Mouse (Mus musculus) neural tube, embryonic 15.5 days (tissue): ENCODE data around the gene Isl2. TPM values are rescaled to one million over a fixed set of nuclear protein-coding genes. Genes with fewer than 3 reads are reported as not detected.

Source experiments
- ATAC-seq: fragments of 200-750 bp; cut with Nextera tagmentation; 2 replicates; pipeline ENCODE4 v1.8.0; 2017; ENCODE audit warnings: mild to moderate bottlenecking, moderate TSS enrichment, moderate library complexity; ENCODE audit not compliant: low FRiP score
- H3K27ac ChIP-seq: fragments of 300-500 bp; sonication (generic); replicated peaks from 2 replicates; pipeline ENCODE4 v1.5.1; 2015; ENCODE audit warnings: mild to moderate bottlenecking, inconsistent platforms
- H3K27me3 ChIP-seq: fragments of 300-500 bp; sonication (generic); replicated peaks from 2 replicates; pipeline ENCODE4 v1.6.1; 2015; ENCODE audit warnings: inconsistent platforms
- H3K36me3 ChIP-seq: fragments of 300-500 bp; sonication (generic); 2 replicates; pipeline ENCODE4 v1.6.1; 2015; ENCODE audit warnings: inconsistent platforms
- H3K4me1 ChIP-seq: fragments of 300-500 bp; sonication (generic); 2 replicates; pipeline ENCODE4 v1.6.1; 2015; ENCODE audit warnings: inconsistent platforms
- H3K4me2 ChIP-seq: fragments of 300-500 bp; sonication (generic); 2 replicates; pipeline ENCODE4 v1.6.1; 2015; ENCODE audit warnings: inconsistent platforms, mild to moderate bottlenecking, moderate library complexity
- H3K4me3 ChIP-seq: fragments of 300-500 bp; sonication (generic); replicated peaks from 2 replicates; pipeline ENCODE4 v1.5.1; 2015; ENCODE audit warnings: mild to moderate bottlenecking, inconsistent platforms
- H3K9ac ChIP-seq: fragments of 300-500 bp; sonication (generic); replicated peaks from 2 replicates; pipeline ENCODE4 v1.6.1; 2015; ENCODE audit warnings: mild to moderate bottlenecking, inconsistent platforms
- H3K9me3 ChIP-seq: fragments of 300-500 bp; sonication (generic); replicated peaks from 2 replicates; pipeline ENCODE4 v1.6.1; 2016; ENCODE audit warnings: inconsistent platforms
- WGBS: fragments of 180-500 bp; shearing (Covaris S2); methylation state at CpG from one replicate; pipeline ENCODE4 v1.1.7; 2015; ENCODE audit warnings: mixed read lengths; 5-methylcytosine and 5-hydroxymethylcytosine counted together
- polyA plus RNA-seq: library from polyadenylated mRNA; unstranded; fragments of >200 nt; fragmentation: Nextera tagmentation; extraction: Ambion mirVana; gene quantifications from 2 replicates; pipeline ENCODE4 v1.2.1, GENCODE M21; 2015

Isl2 gene
- polyA plus RNA-seq, 1 experiment from 2014 or later = 18.0 TPM

DNA sequence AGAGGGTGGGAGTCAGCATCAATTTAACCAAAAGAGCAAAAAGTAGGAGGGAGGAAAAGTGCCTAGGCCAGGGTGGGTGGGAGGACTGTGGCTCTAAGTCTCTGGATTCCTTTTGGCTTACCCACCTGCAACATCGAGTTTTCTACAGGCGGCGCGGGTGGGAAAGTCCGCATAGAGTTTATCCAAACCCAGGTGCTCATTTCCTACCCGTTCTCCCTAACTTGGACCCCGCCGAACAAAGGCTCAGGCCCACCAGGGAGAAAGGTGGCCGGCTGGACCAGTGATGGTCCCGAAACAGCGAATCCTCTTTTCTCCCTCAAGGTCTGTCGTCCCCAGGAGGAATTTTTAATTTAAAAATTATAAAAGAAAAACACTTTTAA, 1.9 kb downstream of the Isl2 start:
- peak overlapping the region; percentile 54 for H3K4me2 ChIP-seq
- H3K27ac ChIP-seq = no peak overlapping the region
- H3K4me3 ChIP-seq = peak overlapping the region; percentile 30
- peaks cover 30% of the 10 kb centered on the region for H3K4me1 ChIP-seq
- 2% methylated on average over 12 of the region's 12 CpGs for WGBS
- H3K36me3 ChIP-seq = no peaks in the 10 kb centered on the region
- ATAC-seq = no peak
- no peaks in the 10 kb centered on the region for H3K9me3 ChIP-seq
- peaks cover 73% of the 10 kb centered on the region for H3K27me3 ChIP-seq
- H3K9ac ChIP-seq = no peak overlapping the region

GRCm38 (mm10) chr9:55540888-55541287, 2.4 kb downstream of the Isl2 start:
- H3K9ac ChIP-seq = no peak overlapping the region

DNA sequence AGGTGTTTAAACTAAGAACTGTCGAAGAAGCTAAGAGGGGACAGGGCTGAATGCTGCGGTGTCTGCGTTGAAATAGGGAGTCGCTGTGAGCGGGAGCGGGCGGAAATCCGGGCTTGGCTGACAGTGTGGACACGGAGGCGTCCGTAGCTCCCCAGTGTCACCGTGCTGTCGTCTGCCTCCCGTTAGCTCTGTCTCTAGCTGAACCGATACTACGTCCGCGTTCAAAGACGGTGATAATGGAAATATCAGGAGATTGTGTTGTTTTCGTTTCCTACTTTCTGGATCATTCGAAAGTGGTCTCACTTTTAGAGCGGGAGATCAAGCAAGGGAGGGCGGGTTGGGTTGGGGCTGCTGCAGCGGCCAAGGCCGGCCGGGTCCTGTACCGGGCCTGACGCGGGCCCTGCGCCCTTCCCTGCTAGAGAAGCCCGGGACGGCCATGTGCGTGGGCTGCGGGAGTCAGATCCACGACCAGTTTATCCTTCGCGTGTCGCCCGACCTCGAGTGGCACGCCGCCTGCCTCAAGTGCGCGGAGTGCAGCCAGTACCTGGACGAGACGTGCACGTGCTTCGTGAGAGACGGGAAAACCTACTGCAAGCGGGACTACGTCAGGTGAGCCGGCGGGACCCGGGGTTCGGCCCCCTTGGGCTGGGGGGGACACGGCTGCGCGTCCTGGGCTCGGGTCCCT, 3.4 kb downstream of the Isl2 start:
- H3K36me3 ChIP-seq = no peaks in the 10 kb centered on the region
- H3K27ac ChIP-seq = no peak overlapping the region
- peak overlapping the region; percentile 30 for H3K4me3 ChIP-seq
- WGBS = under 1% methylated on average over 59 of the region's 59 CpGs
- H3K9me3 ChIP-seq = no peaks in the 10 kb centered on the region
- peaks cover 43% of the 10 kb centered on the region for H3K4me1 ChIP-seq
- no peak for ATAC-seq
- peak overlapping the region; percentile 54 for H3K4me2 ChIP-seq
- no peak overlapping the region for H3K9ac ChIP-seq
- peaks cover 78% of the 10 kb centered on the region for H3K27me3 ChIP-seq

More at GRCm38 (mm10) chr9:55540888-55541287, 2.4 kb downstream of the Isl2 start:
- H3K27ac ChIP-seq = no peak overlapping the region
- no peaks in the 10 kb centered on the region for H3K9me3 ChIP-seq
- H3K36me3 ChIP-seq = no peaks in the 10 kb centered on the region
- ATAC-seq = peak; percentile 45; the same call in 1 of the 2 replicates
- peak overlapping the region; percentile 30 for H3K4me3 ChIP-seq
- peaks cover 35% of the 10 kb centered on the region for H3K4me1 ChIP-seq
- peak overlapping the region; percentile 54 for H3K4me2 ChIP-seq
- H3K27me3 ChIP-seq = peaks cover 77% of the 10 kb centered on the region
- WGBS = 0% methylated on average over 28 of the region's 28 CpGs

- Histone ChIP-seq H3K27me3 (peaks cover 78% of the 10 kb centered on the region), H3K36me3 (no peaks in the 10 kb centered on the region), H3K27ac (no peak overlapping the region), H3K9ac (no peak overlapping the region), H3K4me3 (peak overlapping the region; percentile 30), H3K4me1 (peaks cover 43% of the 10 kb centered on the region), H3K4me2 (peak overlapping the region; percentile 54), H3K9me3 (no peaks in the 10 kb centered on the region)
- WGBS = 1% methylated on average over 59 of the region's 59 CpGs
- ATAC-seq = no peak
Measured at GRCm38 (mm10) chr9:55542366-55543325, 4.2 kb downstream of the Isl2 start.

GRCm38 (mm10) chr9:55543336-55543702, 4.8 kb downstream of the Isl2 start:
- Histone ChIP-seq H3K9me3 (no peaks in the 10 kb centered on the region), H3K4me3 (peak overlapping the region; percentile 15; the same call in 1 of the 2 replicates), H3K9ac (no peak overlapping the region), H3K4me2 (no peak overlapping the region), H3K27ac (no peak overlapping the region), H3K4me1 (peaks cover 43% of the 10 kb centered on the region), H3K27me3 (peaks cover 79% of the 10 kb centered on the region), H3K36me3 (no peaks in the 10 kb centered on the region)
- no peak for ATAC-seq
- WGBS = 4% methylated on average over 8 of the region's 8 CpGs

DNA sequence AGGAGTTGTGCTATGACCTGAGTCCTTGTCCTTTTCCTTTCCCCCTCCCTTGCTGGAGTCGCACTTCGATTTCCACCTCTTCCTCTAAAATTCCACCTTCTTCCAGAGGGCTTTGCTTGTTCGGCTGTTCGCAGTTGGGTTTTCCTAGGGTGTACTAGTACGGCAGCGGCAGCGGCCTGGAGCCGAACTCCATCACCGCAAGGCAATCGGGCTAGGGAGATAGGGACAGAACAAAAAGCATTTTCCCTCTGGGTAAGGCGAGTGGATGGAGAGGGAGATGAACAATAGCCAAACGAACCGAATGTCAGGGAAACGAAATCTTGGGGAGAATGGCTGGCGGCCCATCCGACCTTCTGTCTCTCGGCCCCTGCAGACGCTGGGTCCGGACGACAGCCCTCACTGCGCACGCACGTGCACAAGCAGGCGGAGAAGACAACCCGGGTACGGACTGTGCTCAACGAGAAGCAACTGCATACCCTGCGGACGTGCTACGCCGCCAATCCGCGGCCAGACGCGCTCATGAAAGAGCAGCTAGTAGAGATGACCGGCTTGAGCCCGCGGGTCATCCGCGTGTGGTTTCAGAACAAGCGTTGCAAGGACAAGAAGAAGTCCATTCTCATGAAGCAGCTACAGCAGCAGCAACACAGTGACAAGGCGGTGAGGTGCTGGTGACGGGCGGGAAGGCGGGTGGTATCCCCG, 5.4 kb downstream of the Isl2 start:
- no peak for ATAC-seq
- Histone ChIP-seq H3K9ac (no peak overlapping the region), H3K4me3 (peak overlapping the region; percentile 15), H3K36me3 (no peaks in the 10 kb centered on the region), H3K4me2 (peak overlapping the region; percentile 35), H3K4me1 (peaks cover 43% of the 10 kb centered on the region), H3K9me3 (no peaks in the 10 kb centered on the region), H3K27me3 (peaks cover 79% of the 10 kb centered on the region), H3K27ac (no peak overlapping the region)
- WGBS = 1% methylated on average over 46 of the region's 46 CpGs

DNA sequence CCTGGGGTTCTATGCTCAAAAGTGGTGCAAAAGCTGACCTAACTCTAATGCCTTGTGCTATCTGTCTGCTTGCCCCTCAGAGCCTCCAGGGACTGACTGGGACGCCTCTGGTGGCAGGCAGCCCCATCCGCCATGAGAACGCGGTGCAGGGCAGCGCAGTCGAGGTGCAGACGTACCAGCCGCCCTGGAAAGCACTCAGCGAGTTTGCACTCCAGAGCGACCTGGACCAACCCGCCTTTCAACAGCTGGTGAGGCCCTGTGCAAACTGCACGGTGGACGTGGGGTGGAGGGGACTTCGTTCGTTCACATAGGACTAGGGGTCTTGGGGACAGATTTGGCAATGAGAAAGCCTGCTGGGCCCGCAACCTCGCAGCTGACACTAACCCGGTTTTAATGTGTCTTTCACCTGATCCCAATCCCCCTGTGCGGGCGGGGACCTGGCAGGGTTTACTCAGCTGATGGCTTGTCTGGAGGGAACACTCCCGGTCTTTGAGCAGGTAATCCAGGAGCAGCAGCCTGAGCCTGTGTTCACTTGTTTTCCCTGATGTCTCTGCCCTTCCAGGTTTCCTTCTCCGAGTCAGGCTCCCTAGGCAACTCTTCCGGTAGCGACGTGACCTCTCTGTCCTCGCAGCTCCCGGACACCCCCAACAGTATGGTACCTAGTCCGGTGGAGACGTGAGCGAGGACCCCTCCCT, 6.5 kb downstream of the Isl2 start:
- Histone ChIP-seq H3K27ac (no peak overlapping the region), H3K4me2 (peak overlapping the region; percentile 40; the same call in 1 of the 2 replicates), H3K4me3 (0 out of 2 replicates have a peak overlapping the region, but pooled peaks have one; percentile 2), H3K9me3 (no peaks in the 10 kb centered on the region), H3K36me3 (no peaks in the 10 kb centered on the region), H3K9ac (no peak overlapping the region), H3K27me3 (peaks cover 81% of the 10 kb centered on the region), H3K4me1 (peaks cover 43% of the 10 kb centered on the region)
- no peak for ATAC-seq
- WGBS = 3% methylated on average over 30 of the region's 30 CpGs

DNA sequence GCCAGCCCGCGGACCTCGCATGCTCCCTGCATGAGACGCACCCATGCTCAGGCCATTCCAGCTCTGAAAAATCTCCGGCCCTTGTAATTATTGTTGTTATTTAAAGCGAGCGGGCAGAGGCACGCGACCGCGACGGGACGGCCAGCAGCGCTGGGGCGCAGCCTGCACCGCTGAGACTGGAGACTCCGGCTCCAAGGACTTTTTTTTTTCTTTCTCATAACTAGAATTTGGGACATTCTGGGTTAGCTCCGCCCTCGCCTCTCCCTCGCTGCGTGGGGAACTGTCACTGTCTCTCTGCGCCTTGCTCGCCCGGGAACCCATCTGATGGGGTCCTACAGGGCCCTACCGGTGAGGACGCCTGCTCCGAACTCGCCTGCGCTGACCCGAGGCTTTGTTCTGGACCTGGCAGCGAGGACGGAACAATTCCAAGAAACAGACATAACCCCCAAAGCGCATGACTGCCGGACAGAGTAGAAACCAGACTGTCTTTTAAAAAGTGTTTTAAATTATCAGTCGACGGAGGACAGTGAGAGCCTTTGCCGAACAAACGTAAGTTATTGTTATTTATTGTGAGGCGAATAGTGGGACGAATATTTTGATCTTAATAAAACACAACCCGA, 7.2 kb downstream of the Isl2 start:
- no peak overlapping the region for H3K27ac ChIP-seq
- WGBS = 4% methylated on average over 41 of the region's 41 CpGs
- peaks cover 82% of the 10 kb centered on the region for H3K27me3 ChIP-seq
- ATAC-seq = no peak
- peak overlapping the region; percentile 40 for H3K4me2 ChIP-seq
- peaks cover 40% of the 10 kb centered on the region for H3K4me1 ChIP-seq
- no peaks in the 10 kb centered on the region for H3K9me3 ChIP-seq
- peak overlapping the region; percentile 2; the same call in 1 of the 2 replicates for H3K4me3 ChIP-seq
- H3K36me3 ChIP-seq = no peaks in the 10 kb centered on the region
- no peak overlapping the region for H3K9ac ChIP-seq

DNA sequence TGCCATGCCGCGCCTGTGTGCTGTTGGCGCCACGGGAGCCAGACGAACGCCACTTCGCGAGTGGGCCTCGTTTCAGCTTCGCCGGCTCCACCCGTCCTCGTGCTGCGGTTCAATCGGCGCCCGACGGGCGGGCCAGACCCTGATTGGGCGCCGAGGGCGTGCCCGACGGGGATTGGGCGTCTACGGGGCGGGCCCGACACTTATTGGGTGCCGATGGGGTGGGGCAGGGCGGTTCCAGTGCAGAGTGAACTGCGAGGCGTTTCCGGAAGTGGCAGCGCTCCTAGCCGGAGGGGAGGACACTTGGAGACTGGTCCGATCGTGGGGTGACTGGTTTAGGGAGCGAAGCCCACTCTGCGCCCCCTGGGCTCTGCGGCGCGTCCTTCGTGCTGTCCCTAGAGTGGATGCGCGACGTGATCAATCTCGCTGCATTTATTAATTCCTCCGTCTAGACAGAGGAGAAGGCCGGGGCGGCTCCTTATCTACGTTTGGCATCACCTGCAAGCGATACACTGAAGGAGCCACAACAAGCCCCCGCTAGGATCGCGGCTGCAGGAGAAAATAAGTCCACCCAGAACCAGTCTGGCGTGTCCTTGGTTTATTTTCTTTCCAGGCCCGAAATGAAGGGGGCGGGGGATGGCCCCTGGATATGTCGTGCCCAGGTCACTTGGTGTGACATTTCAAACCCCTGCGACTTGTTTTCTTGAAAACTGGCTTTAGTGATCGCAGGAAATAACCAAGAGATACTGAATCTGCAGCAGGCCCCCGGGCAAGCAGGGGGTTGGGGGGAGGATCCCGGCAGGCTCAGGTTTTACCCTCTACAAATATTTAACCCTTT, 7.9 kb downstream of the Isl2 start:
- Histone ChIP-seq H3K27ac (no peak overlapping the region), H3K27me3 (peaks cover 83% of the 10 kb centered on the region), H3K9me3 (no peaks in the 10 kb centered on the region), H3K36me3 (no peaks in the 10 kb centered on the region), H3K4me2 (peak overlapping the region; percentile 40), H3K4me3 (peak overlapping the region; percentile 18), H3K4me1 (peaks cover 35% of the 10 kb centered on the region), H3K9ac (no peak overlapping the region)
- peak; percentile 23; the same call in 1 of the 2 replicates for ATAC-seq
- 2% methylated on average over 59 of the region's 63 CpGs for WGBS

DNA sequence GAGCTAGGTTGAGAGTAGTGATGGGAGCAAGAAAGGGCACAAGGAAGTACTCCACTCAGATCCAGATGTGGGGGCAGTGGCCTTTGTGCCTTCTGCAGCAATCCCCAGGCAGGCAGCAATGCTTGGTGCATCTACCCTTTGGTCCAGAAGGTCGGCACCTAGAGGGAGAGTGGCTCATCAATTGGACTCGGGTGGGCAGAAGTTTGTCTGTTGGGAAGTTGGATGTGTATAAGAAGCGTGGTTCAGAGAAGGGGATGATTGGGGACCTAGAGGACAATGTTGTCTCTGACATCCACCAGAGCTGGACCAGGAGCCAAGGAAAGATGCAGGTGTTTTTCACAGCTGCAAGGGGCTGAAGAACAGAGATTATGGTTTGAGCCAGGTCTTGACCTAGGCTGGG, 10.4 kb downstream of the Isl2 start:
- peaks cover 74% of the 10 kb centered on the region for H3K27me3 ChIP-seq
- no peak overlapping the region for H3K27ac ChIP-seq
- H3K4me2 ChIP-seq = no peak overlapping the region
- 24% methylated on average over 3 of the region's 3 CpGs for WGBS
- ATAC-seq = no peak
- H3K36me3 ChIP-seq = no peaks in the 10 kb centered on the region
- H3K4me1 ChIP-seq = peaks cover 22% of the 10 kb centered on the region
- no peak overlapping the region for H3K9ac ChIP-seq
- no peak overlapping the region for H3K4me3 ChIP-seq
- H3K9me3 ChIP-seq = no peaks in the 10 kb centered on the region
